Mouse (Mus musculus) embryonic facial prominence, embryonic 10.5 days (tissue): ENCODE measurements around the gene Gm19402. TPM values are rescaled to one million over a fixed set of nuclear protein-coding genes. Genes with fewer than 3 reads are reported as not detected.

Experiments used
- DNase-seq: peaks from one replicate; pipeline ENCODE4 v3.0.0-alpha.2; 2017; ENCODE audit warnings: low spot score
- H3K27ac ChIP-seq: fragments of 300-500 bp; sonication (generic); replicated peaks from 2 replicates; pipeline ENCODE4 v1.5.1; 2016; ENCODE audit warnings: mild to moderate bottlenecking
- H3K27me3 ChIP-seq: fragments of 300-500 bp; sonication (generic); replicated peaks from 2 replicates; pipeline ENCODE4 v1.6.1; 2016; ENCODE audit warnings: low read depth, mild to moderate bottlenecking; ENCODE audit not compliant: poor library complexity, severe bottlenecking
- H3K36me3 ChIP-seq: fragments of 300-500 bp; sonication (generic); replicated peaks from 2 replicates; pipeline ENCODE4 v1.6.1; 2016; ENCODE audit warnings: mild to moderate bottlenecking, moderate library complexity
- H3K4me1 ChIP-seq: fragments of 300-500 bp; sonication (generic); 2 replicates; pipeline ENCODE4 v1.6.1; 2016
- H3K4me3 ChIP-seq: fragments of 300-500 bp; sonication (generic); 2 replicates; pipeline ENCODE4 v1.5.1; 2016; ENCODE audit warnings: mild to moderate bottlenecking, moderate library complexity
- H3K9me3 ChIP-seq: fragments of 300-500 bp; sonication (generic); 2 replicates; pipeline ENCODE4 v1.6.1; 2016; ENCODE audit warnings: mild to moderate bottlenecking
- WGBS: fragments of 180-500 bp; shearing (Covaris S2); methylation state at CpG from one replicate; pipeline ENCODE4 v1.1.7; 2016; 5-methylcytosine and 5-hydroxymethylcytosine counted together
- microRNA counts: library from miRNA; unstranded; fragments of <30 nt; microRNA quantifications from one replicate; lab custom pipeline; 2017
- microRNA-seq: library from miRNA; unstranded; fragments of <30 nt; microRNA quantifications from one replicate; pipeline ENCODE4, GENCODE M21; 2017
- polyA plus RNA-seq: library from polyadenylated mRNA; unstranded; fragments of >200 nt; fragmentation: Nextera tagmentation; extraction: Ambion mirVana; gene quantifications from 2 replicates; pipeline ENCODE4 v1.2.1, GENCODE M21; 2016

Gene Gm19402
- polyA plus RNA-seq, 1 experiment from 2014 or later = not detected

- Histone ChIP-seq H3K36me3 (no peaks in the 10 kb centered on the region), H3K27me3 (peaks cover 1% of the 10 kb centered on the region; the same call in 1 of the 2 replicates), H3K9me3 (no peaks in the 10 kb centered on the region), H3K4me3 (no peak overlapping the region), H3K4me1 (0 out of 2 replicates have a peak, but pooled peaks cover 3% of the 10 kb centered on the region), H3K27ac (no peak overlapping the region)
- DNase-seq = no peak
- 78% methylated on average over 15 of the region's 15 CpGs for WGBS
Observed at GRCm38 (mm10) chr10:77658286-77658994, 32.1 kb downstream of the Gm19402 start.

- no peaks in the 10 kb centered on the region for H3K9me3 ChIP-seq
Observed at GRCm38 (mm10) chr10:77652046-77652445, 38.5 kb downstream of the Gm19402 start.

GRCm38 (mm10) chr10:77647901-77648300 is 42.7 kb downstream of the Gm19402 start:
- H3K36me3 ChIP-seq = peaks cover 44% of the 10 kb centered on the region
- 83% methylated on average over 8 of the region's 8 CpGs for WGBS
- DNase-seq = no peak
- no peaks in the 10 kb centered on the region for H3K4me1 ChIP-seq
- H3K27ac ChIP-seq = no peak overlapping the region
- H3K27me3 ChIP-seq = no peaks in the 10 kb centered on the region
- no peaks in the 10 kb centered on the region for H3K9me3 ChIP-seq
- no peak overlapping the region for H3K4me3 ChIP-seq

More at GRCm38 (mm10) chr10:77652046-77652445, 38.5 kb downstream of the Gm19402 start:
- no peaks in the 10 kb centered on the region for H3K4me1 ChIP-seq
- no peaks in the 10 kb centered on the region for H3K27me3 ChIP-seq
- no peak overlapping the region for H3K27ac ChIP-seq
- H3K4me3 ChIP-seq = no peak overlapping the region
- peaks cover 2% of the 10 kb centered on the region for H3K36me3 ChIP-seq
- WGBS = 88% methylated on average over 9 of the region's 9 CpGs
- no peak for DNase-seq

- Histone ChIP-seq H3K27ac (no peak overlapping the region), H3K4me1 (no peaks in the 10 kb centered on the region), H3K9me3 (no peaks in the 10 kb centered on the region), H3K27me3 (no peaks in the 10 kb centered on the region), H3K36me3 (peaks cover 48% of the 10 kb centered on the region), H3K4me3 (no peak overlapping the region)
- whole genome bisulfite sequencing = 77% methylated on average over 1 of the region's 1 CpGs
- DNase-seq = no peak
Observed at GRCm38 (mm10) chr10:77647461-77647860, 43.1 kb downstream of the Gm19402 start.

- H3K4me1 ChIP-seq = no peaks in the 10 kb centered on the region
- no peak overlapping the region for H3K27ac ChIP-seq
- no peak overlapping the region for H3K4me3 ChIP-seq
- DNase-seq = no peak
- peaks cover 67% of the 10 kb centered on the region for H3K36me3 ChIP-seq
- 93% methylated on average over 5 of the region's 5 CpGs for WGBS
- no peaks in the 10 kb centered on the region for H3K27me3 ChIP-seq
- no peaks in the 10 kb centered on the region for H3K9me3 ChIP-seq
Observed at GRCm38 (mm10) chr10:77645571-77645970, 45.0 kb downstream of the Gm19402 start.

- WGBS = 90% methylated on average over 7 of the region's 7 CpGs
- Histone ChIP-seq H3K9me3 (no peaks in the 10 kb centered on the region), H3K4me3 (no peak overlapping the region), H3K4me1 (no peaks in the 10 kb centered on the region), H3K27ac (no peak overlapping the region), H3K27me3 (no peaks in the 10 kb centered on the region), H3K36me3 (peaks cover 88% of the 10 kb centered on the region)
- DNase-seq = no peak
Observed at GRCm38 (mm10) chr10:77643160-77643559, 47.4 kb downstream of the Gm19402 start.

MicroRNA genes within 50 kb of the gene (microRNA counts, 519-probe panel; counts per million panel counts)
- microRNA mmu-miR-1930 (lab: Ali Mortazavi, UCI) = 188 counts per million, percentile 57 among the panel's probes with 10 or more counts

Small RNA genes within 50 kb of the gene (microRNA-seq; reads per million reads assigned to microRNA genes)
- gene Mir1930 = 24.1 reads per million, percentile 32 among the genes with 10 or more reads in this experiment

Other genes with a start within 250 kb of the Gm19402 start
- gene Fam207a, start 175.0 kb downstream of the Gm19402 start, polyA plus RNA-seq = 43.9 and 46.9 TPM in 2 replicates
- 0.60 and 1.3 TPM in 2 replicates for gene Itgb2, start 160.5 kb downstream of the Gm19402 start, polyA plus RNA-seq
- gene Pttg1ip, start 109.0 kb downstream of the Gm19402 start, polyA plus RNA-seq = 65.6 and 71.0 TPM in 2 replicates
- gene Sumo3, start 84.7 kb downstream of the Gm19402 start, polyA plus RNA-seq = 419 and 445 TPM in 2 replicates
- gene Gm49325, start 84.6 kb downstream of the Gm19402 start, polyA plus RNA-seq = 1.9 and 8.0 TPM in 2 replicates
- 98.9 and 101 TPM in 2 replicates for gene Ube2g2, start 68.5 kb downstream of the Gm19402 start, polyA plus RNA-seq
- 0.97 and 1.2 TPM in 2 replicates for gene Tspear, start 4.2 kb downstream of the Gm19402 start, polyA plus RNA-seq
- not detected in 2 replicates for gene Gm9508, start 6.5 kb upstream of the Gm19402 start, polyA plus RNA-seq
- gene Gm10272, start 15.9 kb upstream of the Gm19402 start, polyA plus RNA-seq = not detected in 2 replicates
- gene Gm10024, start 20.7 kb upstream of the Gm19402 start, polyA plus RNA-seq = not detected in 2 replicates
- not detected in 2 replicates for gene Gm10142, start 25.1 kb upstream of the Gm19402 start, polyA plus RNA-seq
- not detected in 2 replicates for gene Krtap12-1, start 29.8 kb upstream of the Gm19402 start, polyA plus RNA-seq
- not detected in 2 replicates for gene Gm10100, start 35.7 kb upstream of the Gm19402 start, polyA plus RNA-seq
- gene Gm18596, start 51.9 kb upstream of the Gm19402 start, polyA plus RNA-seq = not detected in 2 replicates
- gene Gm9736, start 60.6 kb upstream of the Gm19402 start, polyA plus RNA-seq = not detected in 2 replicates
- gene Gm3233, start 68.9 kb upstream of the Gm19402 start, polyA plus RNA-seq = not detected in 2 replicates
- not detected in 2 replicates for gene Gm3238, start 80.6 kb upstream of the Gm19402 start, polyA plus RNA-seq
- gene Gm7138, start 86.2 kb upstream of the Gm19402 start, polyA plus RNA-seq = not detected in 2 replicates
- gene Gm3250, start 91.8 kb upstream of the Gm19402 start, polyA plus RNA-seq = not detected in 2 replicates
- not detected in 2 replicates for gene Gm7137, start 97.4 kb upstream of the Gm19402 start, polyA plus RNA-seq
- gene Gm9639, start 104.3 kb upstream of the Gm19402 start, polyA plus RNA-seq = not detected in 2 replicates
- not detected in 2 replicates for gene Gm19668, start 108.4 kb upstream of the Gm19402 start, polyA plus RNA-seq
- not detected in 2 replicates for gene Gm9507, start 121.1 kb upstream of the Gm19402 start, polyA plus RNA-seq
- not detected in 2 replicates for gene Gm2696, start 123.9 kb upstream of the Gm19402 start, polyA plus RNA-seq
- gene Krtap10-4, start 136.3 kb upstream of the Gm19402 start, polyA plus RNA-seq = not detected in 2 replicates
- not detected in 2 replicates for gene Krtap10-10, start 145.2 kb upstream of the Gm19402 start, polyA plus RNA-seq
- not detected in 2 replicates for gene Gm36176, start 156.0 kb upstream of the Gm19402 start, polyA plus RNA-seq
- not detected in 2 replicates for gene Gm10318, start 162.1 kb upstream of the Gm19402 start, polyA plus RNA-seq
- gene Gm3285, start 171.2 kb upstream of the Gm19402 start, polyA plus RNA-seq = not detected in 2 replicates
- gene Lrrc3, start 211.8 kb upstream of the Gm19402 start, polyA plus RNA-seq = 2.2 and 2.3 TPM in 2 replicates